Mouse (Mus musculus) cerebellum, adult (tissue): Measurements from ENCODE around the gene Cd163l1.

ENCODE experiments used
- ATAC-seq: cut with Nextera tagmentation; 2 replicates; pipeline ENCODE4 v1.9.2; 2017; ENCODE audit warnings: mild to moderate bottlenecking, moderate library complexity, mixed read lengths; ENCODE audit not compliant: insufficient number of reproducible peaks, low FRiP score, low TSS enrichment

Gene Cd163l1

GRCm38 (mm10) chr7:140217967-140218366, at the start of gene Cd163l1:
Gene Cd163l1, plus strand, starts transcription at chr7:140218267.
- ATAC-seq: no peak

- no peak for ATAC-seq
Observed at GRCm38 (mm10) chr7:140169386-140169785, 48.7 kb upstream of the Cd163l1 start.

GRCm38 (mm10) chr7:140170863-140171262, 47.2 kb upstream of the Cd163l1 start:
- ATAC-seq: no peak

GRCm38 (mm10) chr7:140172936-140173335, 45.1 kb upstream of the Cd163l1 start, which contains the start of gene Olfr523:
Gene Olfr523, plus strand, starts transcription at chr7:140173217.
- ATAC-seq: peak; percentile 73; the same call in 1 of the 2 replicates

DNA sequence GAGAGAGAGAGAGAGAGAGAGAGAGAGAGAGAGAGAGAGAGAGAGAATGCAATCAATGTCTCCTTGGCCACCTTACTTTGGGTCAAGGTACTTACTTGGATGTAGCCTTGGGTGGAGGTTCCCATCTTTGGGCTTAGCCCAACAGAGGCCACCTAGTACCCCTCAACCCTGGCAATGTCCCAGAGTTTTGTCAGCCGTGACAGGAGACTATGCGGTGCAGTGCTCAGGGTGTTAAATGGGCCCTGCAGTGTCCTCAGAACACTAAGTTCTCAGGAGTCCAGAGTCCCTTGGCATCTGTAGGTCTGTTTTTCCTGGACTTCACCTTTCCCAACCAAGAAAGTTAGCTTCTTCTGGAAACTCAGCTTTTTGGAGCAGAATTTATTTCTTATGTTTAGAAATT, 38.9 kb upstream of the Cd163l1 start:
- ATAC-seq: no peak

- no peak for ATAC-seq
Observed at GRCm38 (mm10) chr7:140180692-140181091, 37.4 kb upstream of the Cd163l1 start.

DNA sequence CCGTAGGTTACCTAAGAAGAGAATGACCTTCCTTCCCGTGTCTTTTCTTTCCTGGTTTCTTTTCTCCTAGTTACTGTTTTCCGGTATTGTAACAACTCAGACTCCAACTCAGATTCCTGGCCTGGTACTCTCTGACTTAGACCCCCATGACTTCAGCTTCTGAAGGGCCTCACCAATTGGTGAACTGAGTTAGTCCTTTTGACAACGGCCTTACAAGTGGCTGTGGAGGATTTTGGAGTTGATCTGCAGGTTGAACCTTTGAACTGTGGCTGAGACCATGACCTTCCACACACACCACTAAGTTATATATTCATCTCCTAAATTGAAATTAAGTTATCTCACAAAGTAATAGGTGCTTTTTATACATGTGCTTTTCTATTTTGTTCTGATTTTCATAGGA, 33.9 kb upstream of the Cd163l1 start:
- no peak for ATAC-seq

GRCm38 (mm10) chr7:140186646-140187620, 31.1 kb upstream of the Cd163l1 start:
- no peak for ATAC-seq

DNA sequence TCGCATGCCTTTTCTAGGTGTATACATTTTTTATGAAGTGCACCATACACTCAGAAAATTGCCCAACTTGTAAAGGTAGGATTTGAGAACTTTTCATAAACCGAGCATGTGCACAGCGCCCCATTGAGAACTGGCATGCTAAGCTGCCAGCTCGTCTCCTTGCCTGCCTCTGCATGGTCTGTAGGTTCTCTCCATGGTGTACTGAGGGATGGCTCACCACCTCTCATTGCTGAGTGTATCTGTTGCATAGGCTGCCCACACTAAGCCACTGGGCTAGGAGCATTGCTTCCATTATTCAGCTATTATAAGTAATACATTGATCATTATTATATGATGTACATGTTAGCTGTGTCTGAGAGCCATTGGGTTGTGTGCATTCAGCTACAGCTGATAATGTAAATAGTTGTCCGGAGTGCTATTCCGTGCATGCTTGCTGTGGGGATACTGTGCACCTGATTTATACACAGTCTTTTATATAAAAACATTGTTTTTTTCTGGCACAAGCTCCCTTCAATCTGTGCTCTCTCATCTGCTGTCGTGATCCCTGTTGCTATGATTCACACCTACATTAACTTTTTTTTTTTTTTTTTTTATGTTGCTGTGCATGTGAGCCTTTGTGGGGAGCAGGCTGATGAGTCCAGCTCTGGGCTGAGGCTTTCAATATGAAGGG, 30.2 kb upstream of the Cd163l1 start:
- ATAC-seq: no peak

- no peak for ATAC-seq
Observed at GRCm38 (mm10) chr7:140188391-140189328, 29.4 kb upstream of the Cd163l1 start.

GRCm38 (mm10) chr7:140190435-140190834, 27.6 kb upstream of the Cd163l1 start:
- ATAC-seq: no peak

GRCm38 (mm10) chr7:140192445-140192844, 25.6 kb upstream of the Cd163l1 start:
- ATAC-seq: no peak

- ATAC-seq: no peak
Observed at GRCm38 (mm10) chr7:140192851-140193250, 25.2 kb upstream of the Cd163l1 start.

DNA sequence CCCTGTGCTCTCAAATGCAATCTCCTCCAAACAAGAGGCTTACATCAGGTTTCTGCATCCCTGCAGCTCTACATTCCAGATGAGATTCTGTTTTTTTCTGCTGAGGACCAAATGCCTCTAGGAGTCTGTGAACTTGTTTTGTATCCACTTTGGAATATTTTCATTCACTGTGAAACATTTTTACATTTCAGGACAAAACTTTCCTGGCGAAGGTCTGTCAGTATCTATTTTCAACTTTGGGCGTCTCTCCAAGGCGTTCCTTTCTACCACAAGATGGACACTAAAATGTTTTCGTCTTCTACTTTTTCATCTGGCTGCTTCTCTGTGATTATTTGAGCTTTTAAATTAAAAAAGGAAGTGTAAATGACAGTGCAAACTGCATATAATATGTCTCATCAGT, 24.0 kb upstream of the Cd163l1 start:
- no peak for ATAC-seq

GRCm38 (mm10) chr7:140196002-140196401, 22.1 kb upstream of the Cd163l1 start:
- no peak for ATAC-seq

- no peak for ATAC-seq
Observed at GRCm38 (mm10) chr7:140201090-140201489, 17.0 kb upstream of the Cd163l1 start.

- ATAC-seq: no peak
Observed at GRCm38 (mm10) chr7:140205864-140206263, 12.2 kb upstream of the Cd163l1 start, which contains the start of gene Olfr524. Gene Olfr524, minus strand, starts transcription at chr7:140205964.

DNA sequence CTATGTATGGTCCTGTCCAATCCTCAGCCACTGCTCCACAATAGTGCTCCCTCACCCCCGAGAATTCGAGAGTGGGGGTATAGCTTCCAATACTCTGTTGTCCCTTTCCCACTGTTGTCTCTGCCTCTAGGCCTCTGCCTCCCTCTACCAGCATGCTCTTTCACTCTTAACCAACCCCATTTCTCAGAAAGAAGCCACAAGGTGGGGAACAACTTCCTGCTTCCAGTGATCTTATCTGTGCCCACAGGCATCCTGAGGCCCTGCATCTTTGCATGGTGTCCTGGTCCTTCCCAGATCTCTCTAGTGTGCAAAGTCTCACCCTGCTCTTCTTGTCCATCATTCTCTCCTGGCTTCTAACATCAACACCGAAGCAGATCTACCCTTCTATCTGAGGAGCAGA, 11.2 kb upstream of the Cd163l1 start:
- no peak for ATAC-seq

- no peak for ATAC-seq
Observed at GRCm38 (mm10) chr7:140208153-140208552, 9.9 kb upstream of the Cd163l1 start.

DNA sequence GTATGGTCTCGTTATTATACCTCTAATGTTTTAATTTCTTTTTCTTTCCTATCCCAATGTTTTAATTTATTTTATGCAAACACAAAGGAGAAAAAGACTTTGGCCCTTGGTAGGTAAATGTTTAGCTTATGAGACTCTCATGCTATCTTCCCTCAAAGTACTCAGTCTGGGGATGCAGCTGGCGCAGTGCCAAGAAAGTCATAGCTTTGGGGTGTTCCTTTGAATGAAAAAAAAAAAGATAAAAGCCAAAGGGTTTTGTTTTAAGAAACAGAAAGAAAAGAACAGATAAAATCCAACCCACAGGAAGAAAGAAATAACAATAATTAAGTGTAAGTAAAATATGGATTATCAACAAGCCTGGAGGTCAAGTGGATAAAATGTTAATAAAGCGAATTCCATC, 9.4 kb upstream of the Cd163l1 start:
- no peak for ATAC-seq
